Mouse (Mus musculus) bone marrow, adult 2 months (tissue): ENCODE results near the gene Myom3.

Experiments
- CTCF ChIP-seq: fragments of 200-500 bp; IDR thresholded peaks from 2 replicates; pipeline ENCODE4 v1.5.1; 2011; ENCODE audit warnings: low read length, control low read depth; ENCODE audit not compliant: control insufficient read depth, insufficient read depth
- POLR2A ChIP-seq: fragments of 200-500 bp; IDR thresholded peaks from 2 replicates; pipeline ENCODE4 v1.6.1; 2011; ENCODE audit warnings: low read depth, mild to moderate bottlenecking, control low read depth, low read length, borderline replicate concordance; ENCODE audit not compliant: control insufficient read depth

DNA sequence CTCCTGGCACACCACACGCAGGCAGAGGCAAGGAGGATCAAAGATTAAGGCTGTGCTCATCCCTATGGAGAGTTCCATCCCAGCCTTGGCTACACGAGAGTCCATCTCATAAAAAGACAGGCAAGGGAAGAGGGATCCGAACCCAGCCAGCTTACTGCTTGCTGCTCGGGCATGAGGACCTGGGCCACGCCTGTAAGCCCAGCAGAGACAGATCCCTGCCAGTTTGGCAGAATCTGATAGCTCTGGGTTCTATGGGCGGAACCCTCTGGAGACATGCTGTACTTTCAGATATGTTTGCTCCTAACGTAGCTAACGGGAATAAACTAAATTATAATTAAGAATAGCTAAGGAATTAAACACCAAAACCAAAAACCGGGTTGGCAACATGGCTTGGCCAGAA, 92.4 kb downstream of the Myom3 start:
- TF ChIP-seq CTCF: no peak
- TF ChIP-seq POLR2A: peak; percentile 60; the same call in 1 of the 2 replicates
